Mouse (Mus musculus): ENCODE data around the gene Gsto2.
"Not testable (repeated sequence)": the region's sequence is repeated elsewhere in the genome, so short reads cannot be mapped to it uniquely, and the experiment has no call there.

GRCm38 (mm10) chr19:47852131-47852530 lies 13.2 kb upstream of the Gsto2 start:
- not testable (repeated sequence) for TF ChIP-seq CTCF (IDR thresholded peaks at IDR 0.05; ENCODE audit: extremely low read depth, insufficient read depth, insufficient read length, insufficient replicate concordance); POLR2A (IDR thresholded peaks at IDR 0.05; ENCODE audit: low read depth, low read length)
